In genomic region chr14:29878423-29878800, GRCm38 (mm10) we compare ENCODE assay signal across 26 mouse cellular contexts.
DNase-seq lines count a peak whose midpoint lies in the region; ATAC-seq and TF ChIP-seq lines count a peak whose summit lies in the region.
"Had no signal": no experiment of that assay in that cellular context is flagged by ENCODE, and none has a peak within 500 bp of the region (broad histone marks: within the 10 kb centered on the region; RNA-seq: fewer than 3 reads in every experiment).

No protein-coding gene starts in this region.

- H3K27me3 ChIP-seq in kidney, adult 2 months (replicated peaks; ENCODE audit: control insufficient read depth, insufficient read depth, low read length) = no peaks in the 10 kb centered on the region
- no peaks in the 10 kb centered on the region for H3K27me3 ChIP-seq in limb, embryonic 12.5 days
- H3K27me3 ChIP-seq in limb, embryonic 10.5 days (ENCODE audit: low read depth, poor library complexity, severe bottlenecking) = no peaks in the 10 kb centered on the region
- H3K27me3 ChIP-seq in embryonic facial prominence, embryonic 10.5 days (replicated peaks; ENCODE audit: low read depth, poor library complexity, severe bottlenecking) = no peaks in the 10 kb centered on the region
- H3K27me3 ChIP-seq in embryonic facial prominence, embryonic 13.5 days = no peaks in the 10 kb centered on the region
- no peaks in the 10 kb centered on the region for H3K27me3 ChIP-seq in midbrain, embryonic 10.5 days (ENCODE audit: low read depth, poor library complexity, severe bottlenecking)
- H3K27me3 ChIP-seq: embryonic facial prominence, embryonic 15.5 days; forebrain, embryonic 15.5 days; heart, embryonic 13.5 days; hindbrain, embryonic 12.5 days; hindbrain, embryonic 15.5 days; Patski had no signal

- no peak for DNase-seq in kidney, adult 2 months
- no peak for DNase-seq in kidney, adult 8-10 months
- no peak for DNase-seq in limb, embryonic 10.5 days (ENCODE audit: low spot score)
- peak; percentile 28 for DNase-seq in embryonic facial prominence, embryonic 10.5 days (ENCODE audit: low spot score)
- DNase-seq in midbrain, embryonic 10.5 days (ENCODE audit: low spot score) = no peak
- no peak for DNase-seq in adrenal gland, postnatal 4 days (ENCODE audit: low spot score in 2 of 2)
- DNase-seq: adrenal gland, postnatal 10 days; adrenal gland, postnatal 36 days; B cell, adult 2 months; cerebellum, adult 11 months; cerebellum, adult 2 months; cerebellum, adult 9-11 months; cerebellum, postnatal 25 days; embryo, embryonic 11 days; gastrocnemius, postnatal 25 days; heart, adult 2 months had no signal

- no peak for TF ChIP-seq POLR2A in kidney, adult 2 months (IDR thresholded peaks at IDR 0.05; ENCODE audit: low read depth, low read length)

- no peak for ATAC-seq in limb, embryonic 12.5 days (ENCODE audit: insufficient number of reproducible peaks, insufficient read depth, low FRiP score, low TSS enrichment, low read depth)
- ATAC-seq in embryonic facial prominence, embryonic 13.5 days (ENCODE audit: insufficient number of reproducible peaks, insufficient read depth, low FRiP score, low TSS enrichment, low read depth) = no peak
- ATAC-seq: forebrain, embryonic 15.5 days; Patski had no signal

- no peak overlapping the region for H3K4me3 ChIP-seq in kidney, adult 2 months (ENCODE audit: insufficient read depth, low read depth, low read length)
- no peak overlapping the region for H3K4me3 ChIP-seq in limb, embryonic 12.5 days (replicated peaks)
- no peak overlapping the region for H3K4me3 ChIP-seq in limb, embryonic 10.5 days
- H3K4me3 ChIP-seq in embryonic facial prominence, embryonic 10.5 days = no peak overlapping the region
- H3K4me3 ChIP-seq in embryonic facial prominence, embryonic 13.5 days = no peak overlapping the region
- no peak overlapping the region for H3K4me3 ChIP-seq in midbrain, embryonic 10.5 days
- H3K4me3 ChIP-seq: embryonic facial prominence, embryonic 15.5 days; forebrain, embryonic 15.5 days; heart, adult 2 months; heart, embryonic 10.5 days; heart, embryonic 13.5 days; hindbrain, embryonic 12.5 days; hindbrain, embryonic 15.5 days had no signal

- H3K4me1 ChIP-seq in kidney, adult 2 months (ENCODE audit: control insufficient read depth, insufficient read depth, low read length) = peaks cover 8% of the 10 kb centered on the region; the same call in 1 of the 2 replicates
- peaks cover 20% of the 10 kb centered on the region for H3K4me1 ChIP-seq in limb, embryonic 12.5 days (replicated peaks)
- H3K4me1 ChIP-seq in limb, embryonic 10.5 days = peaks cover 13% of the 10 kb centered on the region
- peaks cover 24% of the 10 kb centered on the region for H3K4me1 ChIP-seq in embryonic facial prominence, embryonic 10.5 days
- peaks cover 31% of the 10 kb centered on the region for H3K4me1 ChIP-seq in embryonic facial prominence, embryonic 13.5 days
- H3K4me1 ChIP-seq in midbrain, embryonic 10.5 days = no peaks in the 10 kb centered on the region
- H3K4me1 ChIP-seq: heart, embryonic 10.5 days; heart, embryonic 13.5 days; hindbrain, embryonic 12.5 days; hindbrain, embryonic 15.5 days had no signal

- peak overlapping the region; percentile 52; the same call in 1 of the 2 replicates for H3K27ac ChIP-seq in kidney, adult 2 months (ENCODE audit: insufficient read depth, low read depth, low read length)
- H3K27ac ChIP-seq in limb, embryonic 12.5 days = peak overlapping the region; percentile 31; the same call in 1 of the 2 replicates
- no peak overlapping the region for H3K27ac ChIP-seq in limb, embryonic 10.5 days
- peak overlapping the region; percentile 67 for H3K27ac ChIP-seq in embryonic facial prominence, embryonic 10.5 days (replicated peaks)
- H3K27ac ChIP-seq in embryonic facial prominence, embryonic 13.5 days = peak overlapping the region; percentile 66
- H3K27ac ChIP-seq in midbrain, embryonic 10.5 days (replicated peaks) = no peak overlapping the region
- H3K27ac ChIP-seq: forebrain, embryonic 15.5 days; heart, adult 2 months; heart, embryonic 10.5 days; heart, embryonic 13.5 days; hindbrain, embryonic 12.5 days; hindbrain, embryonic 15.5 days had no signal

- H3K4me2 ChIP-seq in limb, embryonic 12.5 days = no peak overlapping the region
- no peak overlapping the region for H3K4me2 ChIP-seq in embryonic facial prominence, embryonic 13.5 days
- H3K4me2 ChIP-seq: embryonic facial prominence, embryonic 15.5 days; forebrain, embryonic 15.5 days; heart, embryonic 13.5 days; hindbrain, embryonic 12.5 days; hindbrain, embryonic 15.5 days had no signal

- no peak overlapping the region for H3K9ac ChIP-seq in limb, embryonic 12.5 days (replicated peaks)
- no peak overlapping the region for H3K9ac ChIP-seq in embryonic facial prominence, embryonic 13.5 days
- H3K9ac ChIP-seq: embryonic facial prominence, embryonic 15.5 days; forebrain, embryonic 15.5 days; heart, embryonic 13.5 days; hindbrain, embryonic 12.5 days; hindbrain, embryonic 15.5 days had no signal

- TF ChIP-seq CTCF in kidney, adult 2 months (conservative IDR thresholded peaks at IDR 0.05; ENCODE audit: insufficient read depth, insufficient read length, low read depth, low read length) = no peak

- H3K36me3 ChIP-seq in kidney, adult 2 months (ENCODE audit: control insufficient read depth, insufficient read depth, low read length) = no peaks in the 10 kb centered on the region
- H3K36me3 ChIP-seq in limb, embryonic 12.5 days = no peaks in the 10 kb centered on the region
- H3K36me3 ChIP-seq in limb, embryonic 10.5 days = no peaks in the 10 kb centered on the region
- H3K36me3 ChIP-seq in embryonic facial prominence, embryonic 10.5 days (replicated peaks) = no peaks in the 10 kb centered on the region
- no peaks in the 10 kb centered on the region for H3K36me3 ChIP-seq in embryonic facial prominence, embryonic 13.5 days
- no peaks in the 10 kb centered on the region for H3K36me3 ChIP-seq in midbrain, embryonic 10.5 days
- H3K36me3 ChIP-seq: embryonic facial prominence, embryonic 15.5 days; forebrain, embryonic 15.5 days; G1E; heart, embryonic 10.5 days; heart, embryonic 13.5 days; hindbrain, embryonic 12.5 days; hindbrain, embryonic 15.5 days had no signal

- no peaks in the 10 kb centered on the region for H3K9me3 ChIP-seq in limb, embryonic 12.5 days
- no peaks in the 10 kb centered on the region for H3K9me3 ChIP-seq in limb, embryonic 10.5 days (replicated peaks)
- no peaks in the 10 kb centered on the region for H3K9me3 ChIP-seq in embryonic facial prominence, embryonic 10.5 days
- H3K9me3 ChIP-seq in embryonic facial prominence, embryonic 13.5 days = no peaks in the 10 kb centered on the region
- H3K9me3 ChIP-seq in midbrain, embryonic 10.5 days (replicated peaks) = no peaks in the 10 kb centered on the region
- H3K9me3 ChIP-seq: embryonic facial prominence, embryonic 15.5 days; forebrain, embryonic 15.5 days; heart, embryonic 10.5 days; heart, embryonic 13.5 days; hindbrain, embryonic 12.5 days; hindbrain, embryonic 15.5 days had no signal

- WGBS in kidney, adult 2 months = 85% methylated on average over 7 of the region's 7 CpGs
- 78% methylated on average over 7 of the region's 7 CpGs for WGBS in limb, embryonic 12.5 days
- WGBS in limb, embryonic 10.5 days = 83% methylated on average over 7 of the region's 7 CpGs
- WGBS in embryonic facial prominence, embryonic 10.5 days = 62% methylated on average over 7 of the region's 7 CpGs
- 47% methylated on average over 7 of the region's 7 CpGs for WGBS in embryonic facial prominence, embryonic 13.5 days
- 92% methylated on average over 7 of the region's 7 CpGs for WGBS in midbrain, embryonic 10.5 days

Comparison
In these comparisons a context has a peak if more than half of its experiments do, and no peak if none do; other contexts are left out.
1. H3K27ac ChIP-seq: peak in kidney, adult 2 months (single experiment), limb, embryonic 12.5 days (single experiment), embryonic facial prominence, embryonic 10.5 days (single experiment) and embryonic facial prominence, embryonic 13.5 days (single experiment); none in limb, embryonic 10.5 days (single experiment) and midbrain, embryonic 10.5 days (single experiment).